Mouse (Mus musculus): ENCODE data around the gene Idi2. TPM values are rescaled to one million over a fixed set of nuclear protein-coding genes. Genes with fewer than 3 reads are reported as not detected.

Gene Idi2
- total and polyA plus RNA-seq, 3 experiments = not detected

GRCm38 (mm10) chr13:9003306-9003705 is 50.6 kb downstream of the Idi2 start:
- TF ChIP-seq BHLHE40 (IDR thresholded peaks at IDR 0.05; ENCODE audit: low read depth, low read length) (no peak), ETS1 (conservative IDR thresholded peaks at IDR 0.05; ENCODE audit: low read depth, low read length) (no peak), TCF12 (IDR thresholded peaks at IDR 0.05; ENCODE audit: low read depth, low read length) (no peak), MAZ (IDR thresholded peaks at IDR 0.05; ENCODE audit: low read depth, low read length) (no peak)
- Histone ChIP-seq H3K4me3 (replicated peaks in 1 of 3; ENCODE audit: low read depth in 2 of 3, low read length in 2 of 3, poor library complexity in 1 of 3) (no peak overlapping the region), H3K4me1 (ENCODE audit: control insufficient read depth in 1 of 2, insufficient read depth in 2 of 2) (no peaks in the 10 kb centered on the region), H3K9me3 (replicated peaks; ENCODE audit: low read length) (no peaks in the 10 kb centered on the region), H3K36me3 (replicated peaks in 1 of 2; ENCODE audit: control insufficient read depth in 1 of 2, insufficient read depth in 1 of 2, low read length in 1 of 2) (no peaks in the 10 kb centered on the region), H3K79me2 (replicated peaks; ENCODE audit: control insufficient read depth, extremely low read depth, insufficient read depth, poor library complexity, severe bottlenecking) (no peaks in the 10 kb centered on the region), H3K27ac (ENCODE audit: insufficient read depth, low read depth) (no peak overlapping the region), H3K4me2 (ENCODE audit: insufficient read depth, low read depth, poor library complexity, severe bottlenecking) (no peak overlapping the region), H3K9ac (ENCODE audit: insufficient read depth, low read depth) (no peak overlapping the region), H3K27me3 (replicated peaks) (no peaks in the 10 kb centered on the region)
- dilution Hi-C loops (cut with MboI; ENCODE audit: extremely low pct_ligation_motif_present, extremely low pct_unique_long_range_greater_than_20kb, low sequenced_read_pairs) (no loop called here), in situ Hi-C loops (cut with MboI; ENCODE audit: low pct_ligation_motif_present, low pct_unique_long_range_greater_than_20kb, low sequenced_read_pairs) (no loop called here)
- DNase-seq (ENCODE audit: extremely low read depth) = no peak

Other genes starting within 250 kb of the Idi2 start
- 11.8 and 13.9 TPM in 2 replicates for gene Wdr37, start 81.0 kb upstream of the Idi2 start, total RNA-seq (2012; rRNA removed)
- 13.4 and 19.3 TPM in 2 replicates for gene Wdr37, start 81.0 kb upstream of the Idi2 start, total RNA-seq (2014; rRNA removed)
- 23.0 and 24.2 TPM in 2 replicates for gene Wdr37, start 81.0 kb upstream of the Idi2 start, polyA plus RNA-seq (2012; ENCODE audit: insufficient read length, low read depth)
- 36.2 and 57.4 TPM in 2 replicates for gene Idi1, start 67.4 kb upstream of the Idi2 start, total RNA-seq (2012; rRNA removed)
- gene Idi1, start 67.4 kb upstream of the Idi2 start, total RNA-seq (2014; rRNA removed) = 226 and 253 TPM in 2 replicates
- gene Idi1, start 67.4 kb upstream of the Idi2 start, polyA plus RNA-seq (2012; ENCODE audit: insufficient read length, low read depth) = 126 TPM in 2 replicates
- not detected in 2 replicates for gene Gm9745, start 4.6 kb upstream of the Idi2 start, total RNA-seq (2012; rRNA removed)
- gene Gm9745, start 4.6 kb upstream of the Idi2 start, total RNA-seq (2014; rRNA removed) = not detected in 2 replicates
- not detected in 2 replicates for gene Gm9745, start 4.6 kb upstream of the Idi2 start, polyA plus RNA-seq (2012; ENCODE audit: insufficient read length, low read depth)
- 92.1 and 112 TPM in 2 replicates for gene Gtpbp4, start 43.2 kb downstream of the Idi2 start, total RNA-seq (2012; rRNA removed)
- 116 and 169 TPM in 2 replicates for gene Gtpbp4, start 43.2 kb downstream of the Idi2 start, total RNA-seq (2014; rRNA removed)
- gene Gtpbp4, start 43.2 kb downstream of the Idi2 start, polyA plus RNA-seq (2012; ENCODE audit: insufficient read length, low read depth) = 174 and 218 TPM in 2 replicates
- 52.5 and 57.9 TPM in 2 replicates for gene Larp4b, start 141.0 kb downstream of the Idi2 start, total RNA-seq (2012; rRNA removed)
- 58.3 and 65.4 TPM in 2 replicates for gene Larp4b, start 141.0 kb downstream of the Idi2 start, total RNA-seq (2014; rRNA removed)
- gene Larp4b, start 141.0 kb downstream of the Idi2 start, polyA plus RNA-seq (2012; ENCODE audit: insufficient read length, low read depth) = 52.3 and 63.3 TPM in 2 replicates

Measured in CH12.LX (cell line).